Mouse (Mus musculus): ENCODE data around the gene Adm2. TPM values are rescaled to one million over a fixed set of nuclear protein-coding genes. Genes with fewer than 3 reads are reported as not detected.

Gene Adm2
- polyA plus RNA-seq (2016; fragmentation: Nextera tagmentation; extraction: Ambion mirVana): not detected in 2 replicates

DNA sequence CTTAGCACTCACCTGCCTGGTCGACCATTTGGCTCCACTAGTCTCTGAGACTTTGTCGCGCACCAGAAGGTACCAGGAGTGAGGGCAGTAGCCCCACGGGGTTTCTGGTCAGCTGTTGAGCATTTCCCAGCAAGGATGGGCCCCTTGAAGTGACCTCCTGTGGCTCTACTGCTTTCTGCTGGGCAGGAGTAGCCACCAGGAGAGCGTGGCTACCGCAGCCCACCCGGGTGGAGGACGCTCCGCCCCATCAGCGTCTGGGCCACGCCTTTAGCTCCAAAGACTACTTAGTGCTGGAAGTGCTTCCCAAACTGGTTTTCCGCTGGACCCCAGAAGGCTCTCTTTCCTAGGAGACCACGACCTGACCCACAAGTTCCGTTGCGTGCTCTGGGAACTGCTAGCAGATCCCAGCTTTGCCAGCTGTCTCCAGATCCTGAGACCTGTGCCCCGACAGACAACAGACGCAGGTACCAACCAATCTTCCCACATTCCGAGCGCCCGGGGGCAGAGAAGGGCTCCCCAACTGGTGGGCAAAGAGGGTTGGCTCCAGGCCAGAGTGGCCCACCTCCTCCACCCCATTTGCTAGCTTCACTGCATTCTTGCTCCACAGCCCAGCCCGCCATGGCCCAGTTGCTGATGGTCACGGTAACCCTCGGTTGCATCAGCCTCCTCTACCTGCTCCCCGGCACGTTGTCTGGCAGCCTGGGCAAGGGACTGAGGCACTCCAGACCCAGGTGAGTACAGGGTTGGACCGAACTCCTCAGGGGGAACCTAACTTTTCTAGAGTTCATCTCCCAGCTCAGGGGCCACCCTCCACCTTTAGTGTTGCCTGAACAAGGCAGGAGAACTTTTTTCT is at the start of gene Adm2:
TSS of gene Adm2 (plus strand) at position 51 of the 853 bp plus-strand sequence.
- H3K4me1 ChIP-seq: peaks cover 9% of the 10 kb centered on the region; the same call in 1 of the 2 replicates
- H3K4me3 ChIP-seq (replicated peaks): no peak within 1 kb of the TSS
- H3K27ac ChIP-seq: no peak within 1 kb of the TSS
- peak within 1 kb of the TSS; percentile 38 for H3K4me2 ChIP-seq
- H3K36me3 ChIP-seq (replicated peaks): no peaks in the 10 kb centered on the region
- H3K27me3 ChIP-seq: peaks cover 30% of the 10 kb centered on the region
- no peak for ATAC-seq (ENCODE audit: low FRiP score)
- no peak within 1 kb of the TSS for H3K9ac ChIP-seq
- H3K9me3 ChIP-seq: no peaks in the 10 kb centered on the region
- 10% methylated on average over 26 of the region's 26 CpGs for WGBS

DNA sequence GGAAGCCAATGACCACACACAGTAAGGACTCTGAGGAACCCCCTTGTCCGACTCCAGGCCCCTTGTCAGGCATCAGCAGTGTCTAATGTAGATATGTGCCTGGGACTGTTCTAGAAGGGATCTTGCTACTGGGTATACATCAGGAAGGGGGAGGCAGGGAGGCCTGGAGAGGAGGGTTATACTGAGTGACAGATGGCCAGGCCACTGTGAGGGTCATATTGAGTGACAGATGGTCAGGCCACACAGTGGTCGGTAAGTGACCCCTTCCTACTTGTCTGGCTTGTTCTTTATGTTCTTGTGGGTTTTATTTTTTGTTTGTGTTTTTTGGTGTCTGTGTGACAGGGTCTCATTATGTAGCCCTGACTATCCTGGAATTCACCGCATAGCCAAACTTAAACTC is 47.0 kb upstream of the Adm2 start:
- no peaks in the 10 kb centered on the region for H3K4me1 ChIP-seq
- H3K27ac ChIP-seq: no peak overlapping the region
- H3K4me3 ChIP-seq (replicated peaks): no peak overlapping the region
- H3K4me2 ChIP-seq: no peak overlapping the region
- 87% methylated on average over 3 of the region's 3 CpGs for WGBS
- peaks cover 87% of the 10 kb centered on the region for H3K36me3 ChIP-seq (replicated peaks)
- no peak for ATAC-seq (ENCODE audit: low FRiP score)
- no peaks in the 10 kb centered on the region for H3K27me3 ChIP-seq
- H3K9ac ChIP-seq: no peak overlapping the region
- H3K9me3 ChIP-seq: no peaks in the 10 kb centered on the region

DNA sequence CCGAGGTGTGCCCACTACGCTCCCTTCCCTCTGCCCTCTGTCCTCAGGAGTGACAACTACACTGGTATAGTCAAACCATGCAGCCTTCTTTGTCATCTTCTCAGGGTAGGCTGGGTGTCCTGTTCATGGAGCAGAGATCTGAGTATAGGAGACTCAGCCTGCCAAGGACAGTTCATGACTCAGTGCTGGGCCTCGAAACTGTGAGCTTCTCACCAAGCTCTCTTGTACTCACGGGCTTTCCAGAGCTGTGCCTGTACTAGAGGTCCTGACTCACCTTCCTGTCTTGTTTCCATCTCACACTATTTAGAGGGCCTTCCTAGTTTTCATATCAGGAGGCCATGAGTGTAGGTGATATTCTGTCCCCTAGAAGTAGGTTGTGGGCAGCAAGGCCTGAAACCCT is 45.2 kb upstream of the Adm2 start:
- H3K9me3 ChIP-seq: no peaks in the 10 kb centered on the region
- peaks cover 94% of the 10 kb centered on the region for H3K36me3 ChIP-seq (replicated peaks)
- no peak for ATAC-seq (ENCODE audit: low FRiP score)
- H3K9ac ChIP-seq: no peak overlapping the region
- no peak overlapping the region for H3K4me3 ChIP-seq (replicated peaks)
- 96% methylated on average over 4 of the region's 4 CpGs for WGBS
- H3K27ac ChIP-seq: no peak overlapping the region
- no peaks in the 10 kb centered on the region for H3K27me3 ChIP-seq
- no peaks in the 10 kb centered on the region for H3K4me1 ChIP-seq
- H3K4me2 ChIP-seq: no peak overlapping the region

DNA sequence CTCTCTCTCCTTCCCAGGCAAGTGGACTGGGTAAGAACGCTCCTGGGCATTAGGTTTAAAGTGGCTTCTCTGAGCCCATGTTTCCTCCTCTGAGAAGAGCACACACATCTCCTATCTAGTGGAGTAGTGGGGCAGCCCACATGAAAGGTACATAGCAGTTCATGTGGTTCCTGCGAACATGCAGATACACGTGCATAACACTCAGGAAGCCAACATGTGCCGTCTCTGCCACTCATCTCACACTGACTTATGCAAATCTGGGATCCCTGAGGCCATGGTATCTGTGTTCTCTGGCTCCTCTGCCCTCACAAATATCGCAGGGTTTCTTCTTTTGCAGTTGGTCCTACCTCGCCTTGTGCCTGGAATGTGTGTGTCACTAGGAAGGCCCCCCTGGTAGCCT is 40.0 kb upstream of the Adm2 start:
- no peak overlapping the region for H3K9ac ChIP-seq
- no peak overlapping the region for H3K4me2 ChIP-seq
- H3K36me3 ChIP-seq (replicated peaks): peaks cover 94% of the 10 kb centered on the region
- H3K27ac ChIP-seq: no peak overlapping the region
- H3K4me3 ChIP-seq (replicated peaks): no peak overlapping the region
- ATAC-seq (ENCODE audit: low FRiP score): no peak
- no peaks in the 10 kb centered on the region for H3K4me1 ChIP-seq
- no peaks in the 10 kb centered on the region for H3K9me3 ChIP-seq
- 85% methylated on average over 6 of the region's 6 CpGs for WGBS
- H3K27me3 ChIP-seq: no peaks in the 10 kb centered on the region

DNA sequence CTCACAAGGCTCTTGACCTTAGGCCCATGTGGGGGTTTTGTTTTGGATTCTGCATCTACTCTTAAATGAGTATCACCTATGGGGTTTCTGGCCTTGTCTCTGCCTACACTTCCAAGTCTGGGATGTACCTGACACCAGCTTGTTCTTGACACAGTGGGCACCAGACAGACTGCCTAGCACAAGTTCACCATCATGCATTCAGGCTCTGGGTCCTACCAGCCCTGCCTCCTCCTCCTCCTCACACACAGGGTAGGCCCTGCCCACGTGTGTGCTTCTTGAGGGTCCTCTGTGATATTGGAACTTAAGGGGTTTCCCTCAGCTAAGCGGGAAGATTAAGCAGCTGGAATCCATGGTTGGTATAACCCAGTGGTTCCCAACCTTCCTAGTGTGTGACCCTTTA is 38.4 kb upstream of the Adm2 start:
- H3K27ac ChIP-seq: no peak overlapping the region
- H3K36me3 ChIP-seq (replicated peaks): peaks cover 94% of the 10 kb centered on the region
- 87% methylated on average over 2 of the region's 2 CpGs for WGBS
- ATAC-seq (ENCODE audit: low FRiP score): no peak
- H3K4me2 ChIP-seq: no peak overlapping the region
- no peaks in the 10 kb centered on the region for H3K27me3 ChIP-seq
- H3K4me1 ChIP-seq: no peaks in the 10 kb centered on the region
- no peaks in the 10 kb centered on the region for H3K9me3 ChIP-seq
- no peak overlapping the region for H3K4me3 ChIP-seq (replicated peaks)
- no peak overlapping the region for H3K9ac ChIP-seq

DNA sequence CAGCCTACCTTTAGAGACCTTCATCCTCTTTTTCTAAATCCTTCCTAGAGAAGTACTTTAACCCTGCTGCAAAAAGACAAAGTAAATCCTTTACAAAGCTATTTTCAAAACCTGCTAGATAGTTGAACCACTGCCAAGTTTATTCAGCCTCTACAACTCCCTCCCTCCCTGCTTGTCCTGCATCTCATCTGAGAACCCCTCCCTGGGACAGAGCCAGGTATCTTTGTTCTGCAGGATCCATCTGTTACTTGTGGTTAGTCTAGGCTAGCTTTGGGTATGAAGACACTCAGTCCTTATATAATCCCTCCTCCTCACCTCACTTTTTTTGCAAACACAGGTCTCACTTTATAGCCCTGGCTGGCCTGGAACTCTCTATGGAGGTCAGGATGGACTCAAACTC is 37.5 kb upstream of the Adm2 start:
- Histone ChIP-seq H3K9ac (no peak overlapping the region), H3K4me2 (no peak overlapping the region), H3K27me3 (no peaks in the 10 kb centered on the region), H3K27ac (no peak overlapping the region), H3K36me3 (replicated peaks) (peaks cover 94% of the 10 kb centered on the region), H3K4me1 (no peaks in the 10 kb centered on the region), H3K4me3 (replicated peaks) (no peak overlapping the region), H3K9me3 (no peaks in the 10 kb centered on the region)
- ATAC-seq (ENCODE audit: low FRiP score): no peak

DNA sequence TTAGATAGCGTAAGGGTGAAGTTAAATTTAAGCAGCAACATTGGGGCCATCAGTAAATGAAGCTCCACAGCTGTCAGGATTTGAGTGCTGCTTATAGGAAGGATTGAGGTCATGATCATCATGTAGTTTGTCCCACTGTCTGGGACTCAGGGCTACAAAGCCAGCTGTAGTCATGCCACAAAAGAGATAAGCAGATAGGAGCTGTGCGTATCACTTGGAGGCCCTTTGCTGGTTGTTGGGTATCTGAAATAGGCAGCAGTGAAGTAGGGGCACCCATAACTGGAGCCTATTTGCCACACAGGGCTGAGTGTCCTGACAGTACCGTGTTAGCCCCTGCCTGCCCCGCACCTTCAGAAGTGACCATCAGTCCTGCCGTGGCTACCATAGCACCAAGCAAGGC is 37.0 kb upstream of the Adm2 start:
- H3K4me1 ChIP-seq: no peaks in the 10 kb centered on the region
- no peak overlapping the region for H3K27ac ChIP-seq
- no peak for ATAC-seq (ENCODE audit: low FRiP score)
- 97% methylated on average over 5 of the region's 5 CpGs for WGBS
- H3K9ac ChIP-seq: no peak overlapping the region
- no peaks in the 10 kb centered on the region for H3K9me3 ChIP-seq
- peaks cover 93% of the 10 kb centered on the region for H3K36me3 ChIP-seq (replicated peaks)
- H3K4me2 ChIP-seq: no peak overlapping the region
- H3K27me3 ChIP-seq: no peaks in the 10 kb centered on the region
- no peak overlapping the region for H3K4me3 ChIP-seq (replicated peaks)

DNA sequence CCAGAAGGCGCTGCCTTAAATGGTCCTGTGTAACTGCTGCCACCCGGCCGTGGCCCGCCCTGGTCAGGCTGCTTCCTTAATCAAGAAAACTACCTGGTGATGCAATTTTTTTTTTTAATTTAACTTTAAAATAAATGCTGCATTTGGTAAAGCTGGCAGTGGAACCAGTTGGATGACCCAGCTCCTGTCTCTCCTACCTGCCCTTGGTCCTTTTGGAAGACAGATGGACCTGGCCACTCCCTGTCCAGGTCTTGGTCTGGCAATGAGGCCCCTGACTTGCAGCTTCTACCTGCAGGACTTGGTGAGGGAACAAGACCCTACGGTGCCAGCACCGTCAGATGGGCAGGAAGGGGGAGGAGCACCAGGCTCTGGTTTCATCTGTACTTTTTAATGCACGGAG is 36.4 kb upstream of the Adm2 start:
- no peaks in the 10 kb centered on the region for H3K27me3 ChIP-seq
- H3K36me3 ChIP-seq (replicated peaks): peaks cover 93% of the 10 kb centered on the region
- no peak overlapping the region for H3K9ac ChIP-seq
- no peaks in the 10 kb centered on the region for H3K4me1 ChIP-seq
- H3K9me3 ChIP-seq: no peaks in the 10 kb centered on the region
- WGBS: 92% methylated on average over 7 of the region's 7 CpGs
- H3K4me2 ChIP-seq: no peak overlapping the region
- no peak overlapping the region for H3K4me3 ChIP-seq (replicated peaks)
- H3K27ac ChIP-seq: no peak overlapping the region
- no peak for ATAC-seq (ENCODE audit: low FRiP score)

DNA sequence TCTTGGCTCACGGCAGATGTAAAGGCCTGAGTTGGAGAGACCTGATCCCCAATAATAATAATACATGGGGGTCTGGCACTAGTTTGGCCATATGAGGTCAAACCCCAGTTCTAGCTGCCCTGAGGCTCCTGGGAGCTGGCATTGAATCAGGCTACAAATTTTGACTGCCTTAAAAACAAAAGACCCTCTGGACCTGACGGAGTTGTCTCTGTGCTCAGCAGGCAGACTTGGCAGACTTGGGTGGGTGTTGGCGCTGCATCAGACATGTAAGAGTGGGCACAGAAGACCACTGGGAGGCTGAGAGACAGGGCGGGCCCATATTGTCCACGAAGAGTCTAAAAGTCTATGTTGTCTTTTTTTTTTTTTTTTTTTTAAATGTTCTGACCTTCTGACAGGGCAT is 35.9 kb upstream of the Adm2 start:
- Histone ChIP-seq H3K9ac (no peak overlapping the region), H3K4me3 (replicated peaks) (no peak overlapping the region), H3K27ac (no peak overlapping the region), H3K9me3 (no peaks in the 10 kb centered on the region), H3K4me1 (no peaks in the 10 kb centered on the region), H3K4me2 (no peak overlapping the region), H3K27me3 (no peaks in the 10 kb centered on the region), H3K36me3 (replicated peaks) (peaks cover 93% of the 10 kb centered on the region)
- 89% methylated on average over 5 of the region's 5 CpGs for WGBS
- no peak for ATAC-seq (ENCODE audit: low FRiP score)

DNA sequence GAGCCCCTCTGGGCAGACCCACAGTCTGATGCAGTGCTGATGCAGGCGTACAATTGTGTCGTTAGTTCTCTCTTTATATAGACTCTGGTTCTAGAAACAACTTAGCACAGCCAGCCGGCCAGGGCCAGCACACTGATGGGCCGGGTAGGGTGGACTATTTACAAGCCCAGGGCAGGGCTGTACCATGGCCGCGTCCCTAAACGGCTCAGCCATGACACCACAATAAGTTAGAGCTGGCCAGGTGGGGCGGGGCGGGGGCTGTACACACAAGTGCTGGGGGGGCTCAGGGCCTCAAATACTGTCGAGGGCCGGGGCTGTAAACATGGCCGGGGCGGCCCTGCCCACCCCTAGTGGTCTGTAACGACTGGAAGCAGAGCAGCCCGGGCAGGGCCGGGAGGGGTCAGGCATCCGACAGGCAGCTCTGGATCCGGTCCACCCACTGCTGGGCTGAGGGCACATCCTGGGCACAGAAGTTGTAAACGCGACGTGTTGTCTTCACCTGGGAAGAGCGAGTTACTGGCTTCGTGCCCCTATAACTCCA is 34.2 kb upstream of the Adm2 start:
- WGBS: 93% methylated on average over 23 of the region's 23 CpGs
- no peaks in the 10 kb centered on the region for H3K27me3 ChIP-seq
- H3K4me1 ChIP-seq: no peaks in the 10 kb centered on the region
- peak; percentile 25; the same call in 1 of the 2 replicates for ATAC-seq (ENCODE audit: low FRiP score)
- H3K9me3 ChIP-seq: no peaks in the 10 kb centered on the region
- H3K27ac ChIP-seq: no peak overlapping the region
- no peak overlapping the region for H3K4me2 ChIP-seq
- H3K9ac ChIP-seq: no peak overlapping the region
- H3K36me3 ChIP-seq (replicated peaks): peaks cover 93% of the 10 kb centered on the region
- H3K4me3 ChIP-seq (replicated peaks): no peak overlapping the region

DNA sequence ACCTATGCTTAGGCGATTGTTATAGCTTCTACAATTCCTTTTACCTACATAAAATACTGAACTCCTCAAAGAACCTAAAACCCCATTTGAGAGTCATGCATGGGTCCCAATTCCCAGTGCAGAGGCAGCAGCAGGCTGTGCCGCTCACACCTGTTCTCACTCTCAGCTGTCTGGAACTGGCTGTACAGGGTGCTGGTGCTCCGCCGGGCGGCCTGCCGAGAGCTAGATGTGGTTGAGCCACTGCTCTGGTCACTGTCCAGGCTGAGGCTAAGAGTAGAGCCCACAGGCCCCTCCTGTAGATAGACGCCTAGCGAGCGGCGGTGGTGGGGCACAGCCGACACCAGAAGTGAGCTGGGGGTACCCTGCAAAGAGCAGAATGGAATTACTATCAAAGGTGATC is 33.1 kb upstream of the Adm2 start:
- no peaks in the 10 kb centered on the region for H3K9me3 ChIP-seq
- H3K4me2 ChIP-seq: no peak overlapping the region
- H3K36me3 ChIP-seq (replicated peaks): peaks cover 93% of the 10 kb centered on the region
- H3K4me1 ChIP-seq: no peaks in the 10 kb centered on the region
- no peak overlapping the region for H3K27ac ChIP-seq
- H3K9ac ChIP-seq: no peak overlapping the region
- WGBS: 97% methylated on average over 11 of the region's 11 CpGs
- no peak for ATAC-seq (ENCODE audit: low FRiP score)
- no peak overlapping the region for H3K4me3 ChIP-seq (replicated peaks)
- H3K27me3 ChIP-seq: no peaks in the 10 kb centered on the region

DNA sequence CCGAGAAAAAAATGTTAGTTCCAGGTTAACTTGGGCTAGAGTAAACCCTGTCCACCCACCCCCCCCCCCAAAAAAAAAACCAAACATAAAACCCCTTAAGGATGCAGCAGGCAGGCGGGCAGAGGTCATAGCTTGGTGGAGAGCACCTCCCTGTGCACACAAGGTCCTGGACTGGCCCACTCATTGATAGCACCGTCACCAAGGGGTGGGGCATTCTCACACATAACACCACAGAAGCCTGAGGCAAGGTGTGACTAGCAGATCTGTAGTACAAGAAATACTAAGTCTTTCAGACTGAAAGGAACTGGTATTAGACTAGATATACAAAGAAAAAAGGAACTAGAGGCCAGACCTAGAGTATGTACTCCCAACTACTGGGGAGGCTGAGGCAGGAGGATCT is 31.0 kb upstream of the Adm2 start:
- H3K27me3 ChIP-seq: no peaks in the 10 kb centered on the region

DNA sequence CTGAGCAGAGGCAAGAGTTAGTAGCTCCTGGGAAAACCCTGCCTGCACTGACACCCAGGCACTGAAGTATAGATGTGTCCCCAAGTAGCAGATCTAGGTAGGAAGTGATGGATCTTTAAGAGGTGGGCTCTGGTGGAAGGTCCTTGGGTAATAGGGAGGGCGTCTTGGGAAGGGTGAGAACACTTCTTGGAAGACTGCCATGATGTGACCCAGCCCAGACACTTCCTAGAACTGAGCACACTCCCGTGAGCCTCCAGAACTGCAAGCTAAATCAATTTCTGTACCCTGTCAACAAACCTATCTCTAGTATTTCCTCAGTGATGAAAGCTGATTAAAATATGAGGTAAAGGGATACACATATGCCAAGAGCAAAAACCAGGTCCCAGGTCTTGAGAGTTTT is 29.7 kb upstream of the Adm2 start:
- Histone ChIP-seq H3K36me3 (replicated peaks) (peaks cover 97% of the 10 kb centered on the region), H3K9me3 (no peaks in the 10 kb centered on the region), H3K4me2 (no peak overlapping the region), H3K4me3 (replicated peaks) (no peak overlapping the region), H3K4me1 (no peaks in the 10 kb centered on the region), H3K27ac (no peak overlapping the region), H3K27me3 (no peaks in the 10 kb centered on the region), H3K9ac (no peak overlapping the region)
- no peak for ATAC-seq (ENCODE audit: low FRiP score)
- 94% methylated on average over 2 of the region's 2 CpGs for WGBS

More for the DNA sequence above, 31.0 kb upstream of the Adm2 start:
- ATAC-seq (ENCODE audit: low FRiP score): no peak
- Histone ChIP-seq H3K9me3 (no peaks in the 10 kb centered on the region), H3K36me3 (replicated peaks) (peaks cover 94% of the 10 kb centered on the region), H3K4me3 (replicated peaks) (no peak overlapping the region), H3K4me1 (no peaks in the 10 kb centered on the region), H3K9ac (no peak overlapping the region), H3K4me2 (no peak overlapping the region), H3K27ac (no peak overlapping the region)
- 90% methylated on average over 3 of the region's 3 CpGs for WGBS
